Comparison of ENCODE assay signal across 15 mouse cellular contexts in genomic region chr1:31149671-31150070, GRCm38 (mm10). TPM values are rescaled to one million over a fixed set of nuclear protein-coding genes. Genes with fewer than 3 reads are reported as not detected.
DNase-seq lines count a peak whose midpoint lies in the region; ATAC-seq and TF ChIP-seq lines count a peak whose summit lies in the region.
"Had no signal": no experiment of that assay in that cellular context is flagged by ENCODE, and none has a peak within 500 bp of the region (broad histone marks: within the 10 kb centered on the region; RNA-seq: fewer than 3 reads in every experiment).

No protein-coding gene starts in this region.

- no peaks in the 10 kb centered on the region for H3K9me3 ChIP-seq in lung, embryonic 15.5 days
- no peaks in the 10 kb centered on the region for H3K9me3 ChIP-seq in stomach, postnatal 0 days (ENCODE audit: control insufficient read depth, low read length)
- H3K9me3 ChIP-seq in forebrain, embryonic 16.5 days (ENCODE audit: control insufficient read depth, low read length), result no peaks in the 10 kb centered on the region
- H3K9me3 ChIP-seq: forebrain, embryonic 10.5 days; liver, embryonic 13.5 days had no signal

- 23% methylated on average over 6 of the region's 6 CpGs for WGBS in lung, embryonic 15.5 days
- WGBS in stomach, postnatal 0 days, result 24% methylated on average over 6 of the region's 6 CpGs
- 68% methylated on average over 6 of the region's 6 CpGs for WGBS in forebrain, embryonic 16.5 days

- no peak for TF ChIP-seq CTCF in embryonic fibroblast, embryonic 13.5 days (IDR thresholded peaks at IDR 0.05; ENCODE audit: borderline replicate concordance, insufficient read depth, low read length)
- no peak for TF ChIP-seq CTCF in stomach, postnatal 0 days (IDR thresholded peaks at IDR 0.05; ENCODE audit: low read depth)

- no peaks in the 10 kb centered on the region for H3K27me3 ChIP-seq in lung, embryonic 15.5 days
- H3K27me3 ChIP-seq in stomach, postnatal 0 days (ENCODE audit: control insufficient read depth, insufficient read depth, low read length), result no peaks in the 10 kb centered on the region
- H3K27me3 ChIP-seq in forebrain, embryonic 16.5 days (replicated peaks; ENCODE audit: control insufficient read depth, insufficient read depth, low read length), result no peaks in the 10 kb centered on the region
- H3K27me3 ChIP-seq: liver, embryonic 13.5 days had no signal

- H3K27ac ChIP-seq in embryonic fibroblast, embryonic 13.5 days (ENCODE audit: insufficient read depth, low read length), result 0 out of 2 replicates have a peak overlapping the region, but pooled peaks have one; percentile 0
- H3K27ac ChIP-seq in lung, embryonic 15.5 days, result peak overlapping the region; percentile 47
- H3K27ac ChIP-seq in stomach, postnatal 0 days (replicated peaks), result peak overlapping the region; percentile 73; the same call in 1 of the 2 replicates
- H3K27ac ChIP-seq in forebrain, embryonic 16.5 days (ENCODE audit: low read length), result no peak overlapping the region
- H3K27ac ChIP-seq: forebrain, embryonic 10.5 days; liver, embryonic 13.5 days had no signal

- TF ChIP-seq POLR2A in embryonic fibroblast, embryonic 13.5 days (IDR thresholded peaks at IDR 0.05; ENCODE audit: low read depth, low read length), result no peak

- DNase-seq in lung, adult 18-20 months, result peak; percentile 36 to 61
- no peak for DNase-seq in lung, postnatal 14 days
- DNase-seq in stomach, postnatal 0 days (ENCODE audit: low spot score), result peak; percentile 62
- DNase-seq in urinary bladder, postnatal 10 days (ENCODE audit: low spot score), result no peak
- DNase-seq: heart, postnatal 10 days; kidney, adult 8-10 months; liver, embryonic 13.5 days; midbrain, embryonic 14.5 days had no signal

- no peak for ATAC-seq in lung, embryonic 15.5 days (ENCODE audit: borderline replicate concordance, extremely low read depth, low FRiP score, low TSS enrichment)
- ATAC-seq in stomach, postnatal 0 days (ENCODE audit: low FRiP score, low TSS enrichment), result peak; percentile 85
- ATAC-seq in forebrain, embryonic 16.5 days, result no peak

- H3K4me2 ChIP-seq in lung, embryonic 15.5 days, result 0 out of 2 replicates have a peak overlapping the region, but pooled peaks have one; percentile 10
- no peak overlapping the region for H3K4me2 ChIP-seq in stomach, postnatal 0 days (replicated peaks; ENCODE audit: low read depth)
- no peak overlapping the region for H3K4me2 ChIP-seq in forebrain, embryonic 16.5 days (ENCODE audit: low read length)
- H3K4me2 ChIP-seq: liver, embryonic 13.5 days had no signal

- H3K4me3 ChIP-seq in embryonic fibroblast, embryonic 13.5 days (ENCODE audit: insufficient read depth, low read length), result no peak overlapping the region
- H3K4me3 ChIP-seq in lung, embryonic 15.5 days, result no peak overlapping the region
- no peak overlapping the region for H3K4me3 ChIP-seq in stomach, postnatal 0 days (ENCODE audit: low read depth, low read length)
- H3K4me3 ChIP-seq in forebrain, embryonic 16.5 days (replicated peaks; ENCODE audit: low read length), result no peak overlapping the region
- H3K4me3 ChIP-seq: forebrain, embryonic 10.5 days; liver, embryonic 13.5 days had no signal

- no peaks in the 10 kb centered on the region for H3K4me1 ChIP-seq in embryonic fibroblast, embryonic 13.5 days (ENCODE audit: control insufficient read depth, insufficient read depth, low read length)
- peaks cover 16% of the 10 kb centered on the region for H3K4me1 ChIP-seq in lung, embryonic 15.5 days
- no peaks in the 10 kb centered on the region for H3K4me1 ChIP-seq in stomach, postnatal 0 days (replicated peaks; ENCODE audit: control insufficient read depth, insufficient read depth)
- no peaks in the 10 kb centered on the region for H3K4me1 ChIP-seq in forebrain, embryonic 16.5 days (replicated peaks; ENCODE audit: control insufficient read depth, insufficient read depth, low read length)
- H3K4me1 ChIP-seq: liver, embryonic 13.5 days had no signal

- no peaks in the 10 kb centered on the region for H3K36me3 ChIP-seq in lung, embryonic 15.5 days
- H3K36me3 ChIP-seq in stomach, postnatal 0 days (ENCODE audit: control insufficient read depth, insufficient read depth, low read length), result no peaks in the 10 kb centered on the region
- no peaks in the 10 kb centered on the region for H3K36me3 ChIP-seq in forebrain, embryonic 16.5 days (ENCODE audit: control insufficient read depth, insufficient read depth)
- H3K36me3 ChIP-seq: forebrain, embryonic 10.5 days; liver, embryonic 13.5 days had no signal

- H3K9ac ChIP-seq in lung, embryonic 15.5 days, result no peak overlapping the region
- no peak overlapping the region for H3K9ac ChIP-seq in stomach, postnatal 0 days (ENCODE audit: low read length)
- no peak overlapping the region for H3K9ac ChIP-seq in forebrain, embryonic 16.5 days (replicated peaks; ENCODE audit: low read depth, low read length)
- H3K9ac ChIP-seq: liver, embryonic 13.5 days had no signal

- no peak for TF ChIP-seq EP300 in stomach, postnatal 0 days (optimal IDR thresholded peaks at IDR 0.05)

RNA-seq across cellular contexts. Expression of gene Lgsn, which starts 26.5 kb away (rescaled TPM):
- not detected in 2 replicates for polyA plus RNA-seq in embryonic fibroblast, embryonic 13.5 days (2011; ENCODE audit: insufficient read length, low read depth, missing spikeins)
- polyA plus RNA-seq in lung, embryonic 15.5 days (2015; fragmentation: Nextera tagmentation; extraction: Ambion mirVana), result not detected in 2 replicates
- not detected in 2 replicates for polyA plus RNA-seq in stomach, postnatal 0 days (2015; fragmentation: Nextera tagmentation; extraction: Ambion mirVana)
- not detected in 2 replicates for polyA plus RNA-seq in forebrain, embryonic 16.5 days (2015; fragmentation: Nextera tagmentation; extraction: Ambion mirVana)
- polyA plus RNA-seq: forebrain, embryonic 10.5 days; gonadal fat pad, adult 2 months; liver, embryonic 13.5 days; midbrain, embryonic 14.5 days; spleen, adult 2 months; thymus, postnatal 0 days had no signal

Comparison
In these comparisons a context has a peak if more than half of its experiments do, and no peak if none do; other contexts are left out.
1. DNase-seq: peak in lung, adult 18-20 months (2 of 2) and stomach, postnatal 0 days (single experiment); none in lung, postnatal 14 days (single experiment) and urinary bladder, postnatal 10 days (single experiment).